Comparison of ENCODE assay signal across 15 mouse cellular contexts in the genomic region with DNA sequence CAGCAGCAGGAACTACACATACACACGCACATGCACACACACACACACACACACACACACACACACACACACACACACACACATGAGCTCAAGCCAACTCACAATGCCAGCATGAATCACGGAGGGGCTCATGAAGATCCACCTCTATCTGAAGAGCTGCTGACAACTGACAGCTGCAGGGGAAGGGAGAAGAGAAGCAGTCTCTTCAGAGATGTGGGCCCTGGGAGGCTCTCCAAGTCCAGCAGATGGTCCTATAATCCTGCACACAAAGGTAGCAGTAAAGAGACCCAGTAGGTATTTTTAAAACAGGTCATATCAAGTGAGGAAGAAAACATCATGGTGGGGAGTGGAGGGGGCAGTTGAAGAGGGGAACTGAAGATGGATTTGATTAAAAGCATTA.
"Had no signal": no experiment of that assay in that cellular context is flagged by ENCODE, and none has a peak within 500 bp of the region (broad histone marks: within the 10 kb centered on the region; RNA-seq: fewer than 3 reads in every experiment).

No protein-coding gene starts in this region.

- H3K4me3 ChIP-seq: kidney, embryonic 15.5 days; limb, embryonic 12.5 days; liver, embryonic 13.5 days; lung, embryonic 15.5 days; megakaryocyte, embryonic 14.5 days; midbrain, embryonic 15.5 days had no signal

- H3K27ac ChIP-seq: kidney, embryonic 15.5 days; limb, embryonic 12.5 days; liver, embryonic 13.5 days; lung, embryonic 15.5 days; macrophage; midbrain, embryonic 15.5 days had no signal

- DNase-seq: kidney, postnatal 14 days; liver; liver, embryonic 13.5 days; liver, postnatal 0 days; lung, postnatal 14 days; right cerebral cortex, postnatal 4 days; spleen, adult 18-20 months; thymus, adult 18-20 months; thymus, postnatal 14 days had no signal
